Mouse (Mus musculus) small intestine, adult 2 months (tissue): ENCODE measurements around the gene Dhrs7b. TPM values are rescaled to one million over a fixed set of nuclear protein-coding genes. Genes with fewer than 3 reads are reported as not detected.
"Not testable (repeated sequence)": the region's sequence is repeated elsewhere in the genome, so short reads cannot be mapped to it uniquely, and the experiment has no call there.

Experiments used
- H3K27ac ChIP-seq: fragments of 200-500 bp; 2 replicates; pipeline ENCODE4 v1.5.1; 2012; ENCODE audit warnings: low read depth, low read length, control low read depth, inconsistent platforms; ENCODE audit not compliant: insufficient read depth
- H3K27me3 ChIP-seq: fragments of 200-500 bp; 2 replicates; pipeline ENCODE4 v1.6.1; 2012; ENCODE audit warnings: mild to moderate bottlenecking, moderate library complexity, low read length, inconsistent platforms; ENCODE audit not compliant: control insufficient read depth, insufficient read depth
- H3K36me3 ChIP-seq: fragments of 200-500 bp; 2 replicates; pipeline ENCODE4 v1.6.1; 2012; ENCODE audit warnings: mild to moderate bottlenecking, low read length, control low read depth, inconsistent platforms; ENCODE audit not compliant: control insufficient read depth, insufficient read depth
- H3K4me1 ChIP-seq: fragments of 200-500 bp; 2 replicates; pipeline ENCODE4 v1.6.1; 2012; ENCODE audit warnings: low read length, inconsistent platforms, mixed read lengths; ENCODE audit not compliant: control insufficient read depth, insufficient read depth, insufficient read length
- H3K4me3 ChIP-seq: fragments of 200-500 bp; 2 replicates; pipeline ENCODE4 v1.5.1; 2012; ENCODE audit warnings: low read depth, mild to moderate bottlenecking, control low read depth, inconsistent platforms, low read length, moderate library complexity
- CTCF ChIP-seq: fragments of 200-500 bp; IDR thresholded peaks from 2 replicates; pipeline ENCODE4 v1.5.1; 2012; ENCODE audit warnings: low read depth, mild to moderate bottlenecking, control low read depth, inconsistent platforms, low read length, moderate library complexity, mixed read lengths; ENCODE audit not compliant: insufficient replicate concordance, insufficient read length; ENCODE audit errors: extremely low read depth
- POLR2A ChIP-seq: fragments of 200-500 bp; IDR thresholded peaks from 2 replicates; pipeline ENCODE4 v1.6.1; 2012; ENCODE audit warnings: low read depth, mild to moderate bottlenecking, control low read depth, inconsistent platforms, low read length, moderate library complexity
- WGBS: fragments of 180-500 bp; shearing (Covaris S2); methylation state at CpG from one replicate; pipeline ENCODE4 v1.1.7; 2018; 5-methylcytosine and 5-hydroxymethylcytosine counted together
- polyA plus RNA-seq: library from polyadenylated mRNA; depleted of rRNA; stranded (reverse); fragments of >200 nt; gene quantifications from 2 replicates; pipeline ENCODE4 v1.2.3, GENCODE M21; 2012

Gene Dhrs7b
- polyA plus RNA-seq, 1 experiment: 34.1 TPM

DNA sequence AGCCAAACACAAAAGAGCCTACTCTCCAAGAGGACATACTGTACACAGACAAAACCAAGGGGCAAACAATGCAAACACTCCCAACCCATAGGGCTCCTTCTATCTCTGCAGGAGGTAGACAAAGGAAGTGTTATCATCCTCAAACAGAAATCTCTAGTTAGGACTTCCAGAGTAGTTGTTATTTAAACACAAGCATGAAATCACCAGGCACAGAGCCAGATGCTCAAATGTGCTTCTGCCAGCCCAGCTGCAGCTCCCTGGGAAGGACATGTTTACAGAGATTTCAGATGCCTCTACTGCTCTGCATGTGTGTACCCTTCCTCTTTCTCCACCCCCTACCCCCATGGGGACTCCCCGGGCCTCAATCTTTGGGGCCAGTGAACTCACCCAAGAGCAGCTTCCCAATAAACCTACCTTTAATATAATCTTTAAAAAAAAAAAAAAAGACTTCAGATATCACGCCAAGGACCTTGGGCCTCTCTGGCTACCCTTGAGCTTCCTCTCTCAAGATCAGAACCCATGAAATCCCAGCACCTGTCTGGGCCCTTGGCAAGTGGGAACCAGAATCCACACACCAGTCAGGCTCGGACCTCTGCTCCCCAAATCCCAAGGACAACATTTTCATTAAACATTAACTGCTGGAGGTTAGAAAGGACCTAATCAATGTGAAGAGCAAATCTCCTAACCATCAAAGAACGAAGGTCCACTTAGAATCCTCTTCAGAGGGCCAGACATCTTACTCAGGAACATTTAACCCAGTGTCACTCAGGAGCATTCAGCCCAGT, 22.0 kb upstream of the Dhrs7b start:
- 17% methylated on average over 4 of the region's 4 CpGs for WGBS
- peaks cover 4% of the 10 kb centered on the region; the same call in 1 of the 2 replicates for H3K36me3 ChIP-seq
- peaks cover 4% of the 10 kb centered on the region; the same call in 1 of the 2 replicates for H3K4me1 ChIP-seq
- TF ChIP-seq POLR2A (no peak), CTCF (no peak)
- no peaks in the 10 kb centered on the region for H3K27me3 ChIP-seq
- no peak overlapping the region; the same call in 1 of the 2 replicates for H3K27ac ChIP-seq
- H3K4me3 ChIP-seq: peak overlapping the region; percentile 14; the same call in 1 of the 2 replicates

DNA sequence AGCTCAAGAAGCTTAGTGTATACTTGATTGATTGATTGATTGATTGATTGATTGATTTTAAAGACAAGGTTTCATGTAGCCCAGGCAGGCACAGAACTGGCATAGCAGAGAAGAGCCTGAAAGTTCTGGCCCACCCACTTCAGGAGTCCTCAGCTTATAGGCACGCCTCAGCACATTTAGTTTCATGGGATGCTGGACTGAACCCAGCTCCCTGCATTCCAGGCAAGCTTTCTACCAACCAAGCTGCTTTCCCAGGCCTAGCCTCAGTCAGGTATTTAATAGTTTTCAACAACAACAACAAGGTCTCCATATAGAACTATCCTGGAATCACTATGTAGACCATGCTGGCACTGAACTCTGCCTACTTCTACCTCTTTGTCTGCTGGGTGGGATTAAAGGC, 20.9 kb upstream of the Dhrs7b start:
- no peaks in the 10 kb centered on the region for H3K36me3 ChIP-seq
- H3K4me1 ChIP-seq: peaks cover 4% of the 10 kb centered on the region; the same call in 1 of the 2 replicates
- peak overlapping the region; percentile 21; the same call in 1 of the 2 replicates for H3K27ac ChIP-seq
- 19% methylated on average over 1 of the region's 1 CpGs for WGBS
- H3K27me3 ChIP-seq: no peaks in the 10 kb centered on the region
- H3K4me3 ChIP-seq: no peak overlapping the region
- TF ChIP-seq POLR2A: no peak
- no peak for TF ChIP-seq CTCF

DNA sequence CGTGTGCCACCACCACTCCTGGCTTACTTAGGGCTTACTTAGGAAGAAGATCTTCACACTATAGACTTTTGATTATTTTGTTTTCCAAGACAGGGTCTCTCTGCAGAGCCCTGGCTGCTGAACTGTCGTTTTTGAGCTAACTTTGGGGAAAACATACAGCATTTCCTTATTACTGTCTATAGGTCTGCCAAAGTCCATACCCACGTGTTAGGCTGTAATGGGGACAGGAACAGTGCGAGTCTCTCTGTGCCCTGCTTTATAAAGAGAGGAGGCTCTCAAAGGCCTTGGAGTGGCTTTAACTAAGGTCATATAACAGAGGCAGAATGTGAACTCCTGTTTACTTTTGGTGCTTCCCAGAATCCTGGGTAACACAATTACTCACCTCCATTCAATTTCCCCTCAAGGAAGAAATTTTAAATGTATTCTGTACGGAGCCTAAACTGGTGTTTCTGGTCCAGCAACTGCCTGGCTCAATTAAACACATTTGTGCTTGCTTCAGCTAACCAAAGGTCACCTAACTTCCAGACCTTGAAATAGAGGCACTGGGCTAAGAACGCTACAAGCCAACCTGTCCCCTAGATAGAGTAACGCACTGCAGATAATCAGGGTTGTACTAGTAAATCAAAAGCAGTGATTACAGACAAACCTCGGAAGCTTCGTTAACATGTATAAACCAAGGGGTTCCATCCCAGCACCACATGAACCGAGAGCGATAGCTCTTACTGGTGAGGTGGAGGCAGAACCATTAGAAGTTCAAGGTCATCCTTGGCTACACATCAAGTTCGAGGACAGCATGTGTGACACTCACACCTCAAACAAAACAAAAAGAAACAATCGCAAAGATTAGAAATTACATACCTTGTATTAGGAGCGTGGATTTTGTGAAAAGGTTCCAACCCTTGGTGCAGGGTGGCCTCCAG, 20.1 kb upstream of the Dhrs7b start:
- peak overlapping the region; percentile 21 for H3K27ac ChIP-seq

DNA sequence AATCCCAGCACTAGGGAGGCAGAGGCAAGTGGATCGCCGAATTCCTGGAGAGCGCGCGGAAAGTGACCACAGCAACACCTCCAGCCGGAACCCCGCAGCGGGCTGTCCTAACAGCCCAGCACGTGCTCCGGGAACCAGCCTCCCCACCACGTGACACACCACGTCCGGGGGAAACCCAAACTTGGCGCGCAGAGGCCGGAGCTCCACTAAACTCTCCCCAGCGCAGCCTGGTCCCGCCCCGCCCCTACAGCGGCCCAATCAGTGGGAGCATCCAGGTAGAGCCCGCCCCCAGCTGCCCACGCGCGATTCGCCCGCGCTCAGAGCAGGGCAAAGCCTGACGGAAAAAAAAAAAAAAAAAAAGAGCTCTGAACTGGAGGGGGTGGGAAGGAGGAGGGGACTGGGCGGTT, 19.4 kb upstream of the Dhrs7b start:
- WGBS: under 1% methylated on average over 29 of the region's 29 CpGs
- TF ChIP-seq POLR2A (peak; percentile 37; the same call in 1 of the 2 replicates), CTCF (no peak)
- Histone ChIP-seq H3K27me3 (no peaks in the 10 kb centered on the region), H3K27ac (peak overlapping the region; percentile 17; the same call in 1 of the 2 replicates), H3K4me3 (peak overlapping the region; percentile 72), H3K4me1 (peaks cover 4% of the 10 kb centered on the region; the same call in 1 of the 2 replicates), H3K36me3 (no peaks in the 10 kb centered on the region)

More for the DNA sequence above, 20.1 kb upstream of the Dhrs7b start:
- 11% methylated on average over 14 of the region's 14 CpGs for WGBS
- peaks cover 4% of the 10 kb centered on the region; the same call in 1 of the 2 replicates for H3K4me1 ChIP-seq
- H3K36me3 ChIP-seq: no peaks in the 10 kb centered on the region
- peak overlapping the region; percentile 72 for H3K4me3 ChIP-seq
- no peaks in the 10 kb centered on the region for H3K27me3 ChIP-seq
- TF ChIP-seq CTCF (no peak), POLR2A (no peak)

DNA sequence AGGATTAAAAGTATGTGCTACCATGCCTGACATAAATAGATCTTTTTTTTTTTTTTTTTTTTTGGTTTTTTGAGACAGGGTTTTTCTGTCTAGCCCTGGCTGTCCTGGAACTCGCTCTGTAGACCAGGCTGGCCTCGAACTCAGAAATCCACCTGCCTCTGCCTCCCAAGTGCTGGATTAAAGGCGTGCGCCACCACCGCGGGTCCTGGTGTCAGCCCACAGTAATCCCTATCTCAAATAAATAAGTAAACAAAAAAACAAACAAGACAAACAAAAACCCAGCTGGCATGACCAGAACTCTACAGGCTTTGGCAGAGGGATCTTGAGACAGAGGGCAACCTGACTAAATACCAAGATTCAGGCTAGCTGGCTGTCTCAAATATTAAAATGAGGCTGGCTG, 18.8 kb upstream of the Dhrs7b start, which contains the start of gene Shmt1:
Gene Shmt1 (minus strand): TSS at position 101 of the 400 bp plus-strand sequence.
- peak within 1 kb of the TSS; percentile 17; the same call in 1 of the 2 replicates for H3K27ac ChIP-seq
- H3K36me3 ChIP-seq, H3K27me3 ChIP-seq, H3K4me1 ChIP-seq: not testable (repeated sequence)
- H3K4me3 ChIP-seq: peak within 1 kb of the TSS; percentile 72
- WGBS: 18% methylated on average over 6 of the region's 6 CpGs

DNA sequence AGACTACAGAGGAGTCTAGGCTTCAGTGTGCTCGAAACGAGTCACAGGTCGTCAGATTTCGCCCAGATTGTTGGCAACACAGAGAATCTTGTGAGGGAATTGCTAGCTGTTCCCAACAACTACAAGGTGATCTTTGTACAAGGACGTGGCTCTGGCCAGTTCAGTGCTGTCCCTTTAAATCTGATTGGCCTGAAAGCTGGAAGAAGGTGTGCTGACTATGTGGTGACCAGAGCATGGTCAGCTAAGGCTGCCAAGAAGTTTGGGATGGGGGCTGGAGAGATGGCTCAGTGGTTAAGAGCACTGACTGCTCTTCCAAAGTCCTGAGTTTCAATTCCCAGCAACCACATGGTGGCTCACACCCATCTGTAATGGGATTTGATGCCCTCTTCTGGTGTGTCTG, 14.0 kb upstream of the Dhrs7b start:
- Histone ChIP-seq H3K27me3 (no peaks in the 10 kb centered on the region; the same call in 1 of the 2 replicates), H3K27ac (no peak overlapping the region)
- 59% methylated on average over 5 of the region's 5 CpGs for WGBS

DNA sequence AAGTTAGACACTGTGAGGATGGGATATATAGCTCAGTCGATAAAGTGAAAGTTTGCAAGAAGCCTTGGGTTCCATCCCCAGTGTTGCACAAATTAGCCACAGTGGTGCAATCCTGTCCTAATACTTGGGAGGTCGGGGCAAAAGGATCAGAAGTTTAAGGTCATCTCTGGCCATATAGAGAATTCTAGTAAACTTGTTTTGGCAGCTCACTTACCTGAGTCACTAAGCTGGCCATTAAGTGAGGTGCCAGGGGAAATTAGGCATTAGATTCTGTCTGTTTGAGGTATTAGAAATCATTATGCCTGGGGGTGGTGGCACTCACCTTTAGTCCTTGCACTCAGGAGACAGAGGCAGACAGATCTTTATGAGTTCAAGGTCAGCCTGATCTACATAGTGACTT, 6.7 kb upstream of the Dhrs7b start:
- Histone ChIP-seq H3K27me3 (no peaks in the 10 kb centered on the region), H3K27ac (no peak overlapping the region), H3K36me3 (no peaks in the 10 kb centered on the region), H3K4me3 (no peak overlapping the region), H3K4me1 (no peaks in the 10 kb centered on the region; the same call in 1 of the 2 replicates)
- WGBS: 73% methylated on average over 2 of the region's 2 CpGs
- TF ChIP-seq POLR2A (no peak), CTCF (no peak)

More for the DNA sequence above, 14.0 kb upstream of the Dhrs7b start:
- H3K36me3 ChIP-seq: no peaks in the 10 kb centered on the region
- no peak for TF ChIP-seq CTCF
- TF ChIP-seq POLR2A: no peak
- no peaks in the 10 kb centered on the region for H3K4me1 ChIP-seq
- no peak overlapping the region for H3K4me3 ChIP-seq
